Mouse (Mus musculus): ENCODE measurements around the gene Rnaset2a. TPM values are rescaled to one million over a fixed set of nuclear protein-coding genes. Genes with fewer than 3 reads are reported as not detected.
"Not testable (repeated sequence)": the region's sequence is repeated elsewhere in the genome, so short reads cannot be mapped to it uniquely, and the experiment has no call there.

Gene Rnaset2a
- total and polyA plus RNA-seq, 2 experiments from 2014 or later, result 15.1 to 17.4 TPM

- H3K4me1 ChIP-seq (ENCODE audit: insufficient read depth, low read length); H3K9ac ChIP-seq (replicated peaks; ENCODE audit: low read length, poor library complexity, severe bottlenecking); H3K27ac ChIP-seq (ENCODE audit: low read depth, low read length); H3K36me3 ChIP-seq (ENCODE audit: insufficient read depth, low read length); DNase-seq (ENCODE audit: low spot score); H3K9me3 ChIP-seq (ENCODE audit: low read length); H3K27me3 ChIP-seq (ENCODE audit: insufficient read depth, low read length): not testable (repeated sequence)
- 3% methylated on average over 11 of the region's 55 CpGs for WGBS
- H3K4me2 ChIP-seq (ENCODE audit: low read depth, low read length, poor library complexity, severe bottlenecking), result peak within 1 kb of the TSS; percentile 34; the same call in 1 of the 2 replicates
- H3K4me3 ChIP-seq (ENCODE audit: low read depth, low read length), result peak within 1 kb of the TSS; percentile 40
- peak; percentile 97 for ATAC-seq (ENCODE audit: low FRiP score)
Observed at GRCm38 (mm10) chr17:8164701-8165607, 17.1 kb upstream of the Rnaset2a start, which contains the start of gene Fgfr1op. Gene Fgfr1op, plus strand, starts transcription at chr17:8165501.

- not testable (repeated sequence) for ATAC-seq (ENCODE audit: low FRiP score); H3K9ac ChIP-seq (replicated peaks; ENCODE audit: low read length, poor library complexity, severe bottlenecking); H3K9me3 ChIP-seq (ENCODE audit: low read length); DNase-seq (ENCODE audit: low spot score); H3K4me1 ChIP-seq (ENCODE audit: insufficient read depth, low read length); H3K27me3 ChIP-seq (ENCODE audit: insufficient read depth, low read length); H3K4me2 ChIP-seq (ENCODE audit: low read depth, low read length, poor library complexity, severe bottlenecking); H3K4me3 ChIP-seq (ENCODE audit: low read depth, low read length); H3K27ac ChIP-seq (ENCODE audit: low read depth, low read length); H3K36me3 ChIP-seq (ENCODE audit: insufficient read depth, low read length)
- WGBS, result 37% methylated on average over 2 of the region's 3 CpGs
- peak; percentile 64 for TF ChIP-seq CTCF (IDR thresholded peaks at IDR 0.05)
Observed at GRCm38 (mm10) chr17:8160969-8161368, 13.1 kb upstream of the Rnaset2a start.

GRCm38 (mm10) chr17:8158627-8159026 lies 10.7 kb upstream of the Rnaset2a start:
- not testable (repeated sequence) for H3K9ac ChIP-seq (replicated peaks; ENCODE audit: low read length, poor library complexity, severe bottlenecking); H3K36me3 ChIP-seq (ENCODE audit: insufficient read depth, low read length); H3K9me3 ChIP-seq (ENCODE audit: low read length); H3K27me3 ChIP-seq (ENCODE audit: insufficient read depth, low read length); H3K4me1 ChIP-seq (ENCODE audit: insufficient read depth, low read length); H3K27ac ChIP-seq (ENCODE audit: low read depth, low read length); DNase-seq (ENCODE audit: low spot score); ATAC-seq (ENCODE audit: low FRiP score); H3K4me2 ChIP-seq (ENCODE audit: low read depth, low read length, poor library complexity, severe bottlenecking); H3K4me3 ChIP-seq (ENCODE audit: low read depth, low read length)
- no CpG with 5 or more reads among the region's 1 CpGs for WGBS

- no CpG with 5 or more reads among the region's 8 CpGs for WGBS
- ATAC-seq (ENCODE audit: low FRiP score); H3K9me3 ChIP-seq (ENCODE audit: low read length); H3K4me2 ChIP-seq (ENCODE audit: low read depth, low read length, poor library complexity, severe bottlenecking); H3K4me3 ChIP-seq (ENCODE audit: low read depth, low read length); H3K27ac ChIP-seq (ENCODE audit: low read depth, low read length); H3K36me3 ChIP-seq (ENCODE audit: insufficient read depth, low read length); H3K4me1 ChIP-seq (ENCODE audit: insufficient read depth, low read length); DNase-seq (ENCODE audit: low spot score); H3K9ac ChIP-seq (replicated peaks; ENCODE audit: low read length, poor library complexity, severe bottlenecking); H3K27me3 ChIP-seq (ENCODE audit: insufficient read depth, low read length): not testable (repeated sequence)
Observed at GRCm38 (mm10) chr17:8155982-8156381, 8.1 kb upstream of the Rnaset2a start.

GRCm38 (mm10) chr17:8155010-8155409 lies 7.1 kb upstream of the Rnaset2a start:
- WGBS, result 85% methylated on average over 6 of the region's 7 CpGs
- H3K36me3 ChIP-seq (ENCODE audit: insufficient read depth, low read length); ATAC-seq (ENCODE audit: low FRiP score); H3K4me1 ChIP-seq (ENCODE audit: insufficient read depth, low read length); H3K4me3 ChIP-seq (ENCODE audit: low read depth, low read length); DNase-seq (ENCODE audit: low spot score); H3K9me3 ChIP-seq (ENCODE audit: low read length); H3K4me2 ChIP-seq (ENCODE audit: low read depth, low read length, poor library complexity, severe bottlenecking); H3K27me3 ChIP-seq (ENCODE audit: insufficient read depth, low read length); H3K27ac ChIP-seq (ENCODE audit: low read depth, low read length); H3K9ac ChIP-seq (replicated peaks; ENCODE audit: low read length, poor library complexity, severe bottlenecking): not testable (repeated sequence)

- not testable (repeated sequence) for H3K36me3 ChIP-seq (ENCODE audit: insufficient read depth, low read length); H3K27me3 ChIP-seq (ENCODE audit: insufficient read depth, low read length); DNase-seq (ENCODE audit: low spot score); H3K27ac ChIP-seq (ENCODE audit: low read depth, low read length); H3K9me3 ChIP-seq (ENCODE audit: low read length); H3K9ac ChIP-seq (replicated peaks; ENCODE audit: low read length, poor library complexity, severe bottlenecking); H3K4me1 ChIP-seq (ENCODE audit: insufficient read depth, low read length); ATAC-seq (ENCODE audit: low FRiP score)
- Histone ChIP-seq H3K4me2 (ENCODE audit: low read depth, low read length, poor library complexity, severe bottlenecking) (peak overlapping the region; percentile 53), H3K4me3 (ENCODE audit: low read depth, low read length) (peak overlapping the region; percentile 40)
- 27% methylated on average over 5 of the region's 5 CpGs for whole genome bisulfite sequencing
Observed at GRCm38 (mm10) chr17:8146931-8147330, 966 bp downstream of the Rnaset2a start.

- not testable (repeated sequence) for H3K9me3 ChIP-seq (ENCODE audit: low read length); H3K4me2 ChIP-seq (ENCODE audit: low read depth, low read length, poor library complexity, severe bottlenecking); H3K27ac ChIP-seq (ENCODE audit: low read depth, low read length); H3K9ac ChIP-seq (replicated peaks; ENCODE audit: low read length, poor library complexity, severe bottlenecking); ATAC-seq (ENCODE audit: low FRiP score); H3K4me1 ChIP-seq (ENCODE audit: insufficient read depth, low read length); H3K27me3 ChIP-seq (ENCODE audit: insufficient read depth, low read length); H3K4me3 ChIP-seq (ENCODE audit: low read depth, low read length); H3K36me3 ChIP-seq (ENCODE audit: insufficient read depth, low read length)
- DNase-seq (ENCODE audit: low spot score), result peak; percentile 30
- 48% methylated on average over 12 of the region's 14 CpGs for WGBS
Observed at GRCm38 (mm10) chr17:8143802-8144673, 3.9 kb downstream of the Rnaset2a start.

GRCm38 (mm10) chr17:8140210-8140609 lies 7.7 kb downstream of the Rnaset2a start:
- H3K27me3 ChIP-seq (ENCODE audit: insufficient read depth, low read length); H3K4me1 ChIP-seq (ENCODE audit: insufficient read depth, low read length); H3K36me3 ChIP-seq (ENCODE audit: insufficient read depth, low read length); ATAC-seq (ENCODE audit: low FRiP score); H3K9me3 ChIP-seq (ENCODE audit: low read length); H3K4me3 ChIP-seq (ENCODE audit: low read depth, low read length); H3K9ac ChIP-seq (replicated peaks; ENCODE audit: low read length, poor library complexity, severe bottlenecking); H3K27ac ChIP-seq (ENCODE audit: low read depth, low read length); DNase-seq (ENCODE audit: low spot score); H3K4me2 ChIP-seq (ENCODE audit: low read depth, low read length, poor library complexity, severe bottlenecking): not testable (repeated sequence)
- WGBS, result 31% methylated on average over 3 of the region's 3 CpGs

Data from midbrain, postnatal 0 days (tissue).